Mouse (Mus musculus): ENCODE measurements around the gene Nol8.

DNA sequence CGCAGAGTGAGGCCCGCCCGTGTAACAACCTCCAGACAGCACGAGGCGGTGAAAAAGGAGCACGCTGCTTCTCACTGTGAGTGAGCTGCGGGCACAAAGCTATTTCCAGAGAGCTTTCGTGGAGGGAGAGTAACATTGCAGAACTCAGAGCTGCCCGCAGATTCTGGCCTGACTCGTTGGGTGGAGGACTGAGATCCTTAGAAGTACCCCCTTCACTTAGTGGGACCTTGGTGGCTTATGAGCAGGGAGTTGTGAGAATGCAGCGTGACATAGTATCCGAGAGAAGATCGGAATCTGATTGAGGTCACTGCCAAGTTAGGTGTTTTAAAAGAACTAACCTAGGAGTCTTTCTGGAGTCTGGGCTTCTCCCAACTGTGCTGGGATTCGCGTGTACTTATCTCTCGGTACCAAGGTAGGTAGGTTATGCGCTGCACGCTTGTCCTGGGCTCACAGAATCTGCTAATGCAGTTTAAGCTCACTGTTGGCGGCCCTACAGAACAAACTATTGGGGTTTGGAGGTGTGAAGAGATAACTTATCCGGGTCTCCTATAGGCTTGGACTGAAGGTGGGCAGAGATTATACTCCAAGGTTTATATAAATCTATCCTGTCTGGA lies 29.5 kb downstream of the Nol8 start:
- TF ChIP-seq CTCF (IDR thresholded peaks at IDR 0.05; ENCODE audit: borderline replicate concordance, insufficient read depth, low read length) = no peak
- TF ChIP-seq POLR2A (IDR thresholded peaks at IDR 0.05; ENCODE audit: low read depth, low read length) = no peak

Data from embryonic fibroblast, embryonic 13.5 days (primary cell).